In genomic region chr4:148644157-148644511, GRCm38 (mm10) we compare ENCODE assay signal across 8 mouse cellular contexts. TPM values are rescaled to one million over a fixed set of nuclear protein-coding genes. Genes with fewer than 3 reads are reported as not detected.
DNase-seq lines count a peak whose midpoint lies in the region; ATAC-seq lines count a peak whose summit lies in the region.

No protein-coding gene starts in this region.

- no peaks in the 10 kb centered on the region for H3K4me1 ChIP-seq in embryonic facial prominence, embryonic 11.5 days (ENCODE audit: control insufficient read depth, insufficient read depth, low read length)
- H3K4me1 ChIP-seq in heart, embryonic 16.5 days (ENCODE audit: control insufficient read depth, insufficient read depth, low read length): peaks cover 10% of the 10 kb centered on the region
- H3K4me1 ChIP-seq in lung, embryonic 15.5 days: peaks cover 17% of the 10 kb centered on the region; the same call in 1 of the 2 replicates

- H3K4me3 ChIP-seq in embryonic facial prominence, embryonic 11.5 days (ENCODE audit: low read depth, low read length): no peak overlapping the region
- peak overlapping the region; percentile 29 for H3K4me3 ChIP-seq in heart, embryonic 16.5 days (ENCODE audit: low read length)
- no peak overlapping the region for H3K4me3 ChIP-seq in lung, embryonic 15.5 days

- no peak overlapping the region for H3K27ac ChIP-seq in embryonic facial prominence, embryonic 11.5 days (replicated peaks; ENCODE audit: low read depth, low read length)
- H3K27ac ChIP-seq in heart, embryonic 16.5 days (ENCODE audit: low read length): 0 out of 2 replicates have a peak overlapping the region, but pooled peaks have one; percentile 21
- no peak overlapping the region for H3K27ac ChIP-seq in lung, embryonic 15.5 days

- no peak for ATAC-seq in embryonic facial prominence, embryonic 11.5 days (replicated peaks; ENCODE audit: insufficient number of reproducible peaks, low FRiP score, low TSS enrichment, low read depth)
- no peak for ATAC-seq in heart, embryonic 16.5 days (replicated peaks; ENCODE audit: extremely low read depth, insufficient read depth, low FRiP score)
- no peak for ATAC-seq in lung, embryonic 15.5 days (ENCODE audit: borderline replicate concordance, extremely low read depth, low FRiP score, low TSS enrichment)

- H3K36me3 ChIP-seq in embryonic facial prominence, embryonic 11.5 days (replicated peaks; ENCODE audit: control insufficient read depth, insufficient read depth, low read depth, low read length): no peaks in the 10 kb centered on the region
- H3K36me3 ChIP-seq in heart, embryonic 16.5 days (ENCODE audit: control insufficient read depth, insufficient read depth): no peaks in the 10 kb centered on the region
- H3K36me3 ChIP-seq in lung, embryonic 15.5 days: no peaks in the 10 kb centered on the region

- H3K9ac ChIP-seq in embryonic facial prominence, embryonic 11.5 days (replicated peaks; ENCODE audit: low read length): no peak overlapping the region
- H3K9ac ChIP-seq in heart, embryonic 16.5 days (ENCODE audit: low read length): peak overlapping the region; percentile 45; the same call in 1 of the 2 replicates
- H3K9ac ChIP-seq in lung, embryonic 15.5 days: no peak overlapping the region

- WGBS in embryonic facial prominence, embryonic 11.5 days: 6% methylated on average over 9 of the region's 9 CpGs
- 4% methylated on average over 9 of the region's 9 CpGs for WGBS in heart, embryonic 16.5 days
- 4% methylated on average over 9 of the region's 9 CpGs for WGBS in lung, embryonic 15.5 days

- no peak overlapping the region for H3K4me2 ChIP-seq in embryonic facial prominence, embryonic 11.5 days (ENCODE audit: low read depth, low read length)
- peak overlapping the region; percentile 50 for H3K4me2 ChIP-seq in heart, embryonic 16.5 days (ENCODE audit: low read depth, low read length)
- H3K4me2 ChIP-seq in lung, embryonic 15.5 days: peak overlapping the region; percentile 41

- H3K9me3 ChIP-seq in embryonic facial prominence, embryonic 11.5 days (replicated peaks; ENCODE audit: control insufficient read depth, low read length): no peaks in the 10 kb centered on the region
- H3K9me3 ChIP-seq in heart, embryonic 16.5 days (replicated peaks; ENCODE audit: control insufficient read depth, low read length): no peaks in the 10 kb centered on the region
- no peaks in the 10 kb centered on the region for H3K9me3 ChIP-seq in lung, embryonic 15.5 days

- peak; percentile 88 for DNase-seq in ES-CJ7 (ENCODE audit: low read depth, low spot score)
- DNase-seq in adrenal gland, postnatal 25 days: peak; percentile 69
- DNase-seq in embryonic facial prominence, embryonic 11.5 days (ENCODE audit: low spot score): peak; percentile 77
- DNase-seq in kidney, postnatal 25 days: peak; percentile 85 to 88
- peak; percentile 75 for DNase-seq in retina, postnatal 1 day
- peak; percentile 57 for DNase-seq in urinary bladder, adult 2 months (ENCODE audit: low spot score)

- no peaks in the 10 kb centered on the region for H3K27me3 ChIP-seq in embryonic facial prominence, embryonic 11.5 days (ENCODE audit: control insufficient read depth, insufficient read depth, low read length)
- no peaks in the 10 kb centered on the region for H3K27me3 ChIP-seq in heart, embryonic 16.5 days (ENCODE audit: control insufficient read depth, insufficient read depth, low read length)
- no peaks in the 10 kb centered on the region for H3K27me3 ChIP-seq in lung, embryonic 15.5 days

RNA-seq across cellular contexts. Expression of gene Gm572, which starts 1.0 kb away (rescaled TPM):
- total RNA-seq in adrenal gland, postnatal 25 days (2021): not detected in 2 replicates
- not detected in 2 replicates for polyA plus RNA-seq in embryonic facial prominence, embryonic 11.5 days (2014; fragmentation: Nextera tagmentation; extraction: Ambion mirVana)
- polyA plus RNA-seq in heart, embryonic 16.5 days (2015; fragmentation: Nextera tagmentation; extraction: Ambion mirVana): 0.11 and 0.41 TPM in 2 replicates
- polyA plus RNA-seq in lung, embryonic 15.5 days (2015; fragmentation: Nextera tagmentation; extraction: Ambion mirVana): not detected in 2 replicates
- polyA plus RNA-seq in urinary bladder, adult 2 months (2012; rRNA removed): 0.04 TPM in 1 of 2 replicates, not detected in the other

RNA-seq across cellular contexts. Expression of gene Tardbp, which starts 17.3 kb away (rescaled TPM):
- total RNA-seq in adrenal gland, postnatal 25 days (2021): 282 and 318 TPM in 2 replicates
- polyA plus RNA-seq in embryonic facial prominence, embryonic 11.5 days (2014; fragmentation: Nextera tagmentation; extraction: Ambion mirVana): 206 and 240 TPM in 2 replicates
- polyA plus RNA-seq in heart, embryonic 16.5 days (2015; fragmentation: Nextera tagmentation; extraction: Ambion mirVana): 171 and 194 TPM in 2 replicates
- 386 and 392 TPM in 2 replicates for polyA plus RNA-seq in lung, embryonic 15.5 days (2015; fragmentation: Nextera tagmentation; extraction: Ambion mirVana)
- polyA plus RNA-seq in urinary bladder, adult 2 months (2012; rRNA removed): 252 and 403 TPM in 2 replicates

RNA-seq across cellular contexts. Expression of gene Masp2, which starts 41.8 kb away (rescaled TPM):
- 2.8 and 4.4 TPM in 2 replicates for total RNA-seq in adrenal gland, postnatal 25 days (2021)
- polyA plus RNA-seq in embryonic facial prominence, embryonic 11.5 days (2014; fragmentation: Nextera tagmentation; extraction: Ambion mirVana): not detected in 2 replicates
- 0.34 and 0.45 TPM in 2 replicates for polyA plus RNA-seq in heart, embryonic 16.5 days (2015; fragmentation: Nextera tagmentation; extraction: Ambion mirVana)
- 0.21 and 0.65 TPM in 2 replicates for polyA plus RNA-seq in lung, embryonic 15.5 days (2015; fragmentation: Nextera tagmentation; extraction: Ambion mirVana)
- polyA plus RNA-seq in urinary bladder, adult 2 months (2012; rRNA removed): 0.58 and 0.72 TPM in 2 replicates

RNA-seq across cellular contexts. Expression of gene Srm, which starts 52.8 kb away (rescaled TPM):
- 68.3 and 78.6 TPM in 2 replicates for total RNA-seq in adrenal gland, postnatal 25 days (2021)
- polyA plus RNA-seq in embryonic facial prominence, embryonic 11.5 days (2014; fragmentation: Nextera tagmentation; extraction: Ambion mirVana): 172 and 187 TPM in 2 replicates
- 91.9 and 99.5 TPM in 2 replicates for polyA plus RNA-seq in heart, embryonic 16.5 days (2015; fragmentation: Nextera tagmentation; extraction: Ambion mirVana)
- 183 and 192 TPM in 2 replicates for polyA plus RNA-seq in lung, embryonic 15.5 days (2015; fragmentation: Nextera tagmentation; extraction: Ambion mirVana)
- polyA plus RNA-seq in urinary bladder, adult 2 months (2012; rRNA removed): 48.4 and 51.9 TPM in 2 replicates
